Mouse (Mus musculus): Measurements from ENCODE around the gene Anapc2. TPM values are rescaled to one million over a fixed set of nuclear protein-coding genes. Genes with fewer than 3 reads are reported as not detected.

Anapc2 gene
- polyA plus RNA-seq, 1 experiment, result 89.4 TPM

- H3K79me3 ChIP-seq (ENCODE audit: low read depth), result peaks cover 8% of the 10 kb centered on the region
- TF ChIP-seq MYOG (IDR thresholded peaks at IDR 0.05; ENCODE audit: control insufficient read depth, extremely low read depth, insufficient read length), result no peak
- TF ChIP-seq FOSL1 (IDR thresholded peaks at IDR 0.05; ENCODE audit: insufficient read depth, low read length, poor library complexity, severe bottlenecking), result no peak
- TF ChIP-seq USF1 (IDR thresholded peaks at IDR 0.05; ENCODE audit: low read depth), result no peak
- TF ChIP-seq MAX (IDR thresholded peaks at IDR 0.05), result no peak
- no peak for TF ChIP-seq MYOD1 (IDR thresholded peaks at IDR 0.05; ENCODE audit: control insufficient read depth, insufficient read length, low read depth)
- no peak for TF ChIP-seq CEBPB (IDR thresholded peaks at IDR 0.05; ENCODE audit: low read depth)
- no peak for TF ChIP-seq CTCF (IDR thresholded peaks at IDR 0.05; ENCODE audit: control insufficient read depth, insufficient read depth, insufficient read length)
- peak overlapping the region; percentile 82 for H3ac ChIP-seq (ENCODE audit: control insufficient read depth, insufficient read length, low read depth)
- H3K79me2 ChIP-seq (ENCODE audit: control insufficient read depth, insufficient read depth), result peaks cover 51% of the 10 kb centered on the region
- H3K27me3 ChIP-seq (ENCODE audit: control insufficient read depth, insufficient read depth, insufficient read length), result no peaks in the 10 kb centered on the region
- H3K4me3 ChIP-seq (ENCODE audit: insufficient read depth, poor library complexity, severe bottlenecking), result peak overlapping the region; percentile 63
- peaks cover 3% of the 10 kb centered on the region for H3K36me3 ChIP-seq (ENCODE audit: control insufficient read depth, insufficient read depth)
These were observed 9.3 kb upstream of the Anapc2 start for GRCm38 (mm10) chr2:25262795-25263622.

- Histone ChIP-seq H3K27me3 (ENCODE audit: control insufficient read depth, insufficient read depth, insufficient read length) (no peaks in the 10 kb centered on the region), H3K79me2 (ENCODE audit: control insufficient read depth, insufficient read depth) (peaks cover 51% of the 10 kb centered on the region), H3K4me3 (ENCODE audit: insufficient read depth, poor library complexity, severe bottlenecking) (peak overlapping the region; percentile 63), H3K36me3 (ENCODE audit: control insufficient read depth, insufficient read depth) (peaks cover 3% of the 10 kb centered on the region), H3K79me3 (ENCODE audit: low read depth) (peaks cover 8% of the 10 kb centered on the region), H3ac (ENCODE audit: control insufficient read depth, insufficient read length, low read depth) (peak overlapping the region; percentile 82)
- TF ChIP-seq MYOD1 (IDR thresholded peaks at IDR 0.05; ENCODE audit: control insufficient read depth, insufficient read length, low read depth), result no peak
These were observed 8.5 kb upstream of the Anapc2 start for GRCm38 (mm10) chr2:25263623-25264285.

GRCm38 (mm10) chr2:25264286-25264660 is 8.0 kb upstream of the Anapc2 start:
- Histone ChIP-seq H3K36me3 (ENCODE audit: control insufficient read depth, insufficient read depth) (peaks cover 3% of the 10 kb centered on the region), H3K79me3 (ENCODE audit: low read depth) (peaks cover 8% of the 10 kb centered on the region), H3K4me3 (ENCODE audit: insufficient read depth, poor library complexity, severe bottlenecking) (no peak overlapping the region), H3ac (ENCODE audit: control insufficient read depth, insufficient read length, low read depth) (peak overlapping the region; percentile 35), H3K27me3 (ENCODE audit: control insufficient read depth, insufficient read depth, insufficient read length) (no peaks in the 10 kb centered on the region), H3K79me2 (ENCODE audit: control insufficient read depth, insufficient read depth) (peaks cover 51% of the 10 kb centered on the region)
- TF ChIP-seq MAX (IDR thresholded peaks at IDR 0.05), result no peak
- no peak for TF ChIP-seq CTCF (IDR thresholded peaks at IDR 0.05; ENCODE audit: control insufficient read depth, insufficient read depth, insufficient read length)
- TF ChIP-seq MYOG (IDR thresholded peaks at IDR 0.05; ENCODE audit: control insufficient read depth, extremely low read depth, insufficient read length), result no peak
- no peak for TF ChIP-seq MYOD1 (IDR thresholded peaks at IDR 0.05; ENCODE audit: control insufficient read depth, insufficient read length, low read depth)
- no peak for TF ChIP-seq CEBPB (IDR thresholded peaks at IDR 0.05; ENCODE audit: low read depth)
- no peak for TF ChIP-seq USF1 (IDR thresholded peaks at IDR 0.05; ENCODE audit: low read depth)
- no peak for TF ChIP-seq FOSL1 (IDR thresholded peaks at IDR 0.05; ENCODE audit: insufficient read depth, low read length, poor library complexity, severe bottlenecking)

GRCm38 (mm10) chr2:25264851-25265250 is 7.4 kb upstream of the Anapc2 start:
- H3K4me3 ChIP-seq (ENCODE audit: insufficient read depth, poor library complexity, severe bottlenecking), result no peak overlapping the region
- H3K36me3 ChIP-seq (ENCODE audit: control insufficient read depth, insufficient read depth), result peaks cover 3% of the 10 kb centered on the region
- H3K79me3 ChIP-seq (ENCODE audit: low read depth), result peaks cover 8% of the 10 kb centered on the region
- peaks cover 52% of the 10 kb centered on the region for H3K79me2 ChIP-seq (ENCODE audit: control insufficient read depth, insufficient read depth)
- H3K27me3 ChIP-seq (ENCODE audit: control insufficient read depth, insufficient read depth, insufficient read length), result no peaks in the 10 kb centered on the region
- TF ChIP-seq USF1 (IDR thresholded peaks at IDR 0.05; ENCODE audit: low read depth) (no peak), CEBPB (IDR thresholded peaks at IDR 0.05; ENCODE audit: low read depth) (no peak), MAX (IDR thresholded peaks at IDR 0.05) (no peak), MYOG (IDR thresholded peaks at IDR 0.05; ENCODE audit: control insufficient read depth, extremely low read depth, insufficient read length) (no peak), MYOD1 (IDR thresholded peaks at IDR 0.05; ENCODE audit: control insufficient read depth, insufficient read length, low read depth) (no peak), CTCF (IDR thresholded peaks at IDR 0.05; ENCODE audit: control insufficient read depth, insufficient read depth, insufficient read length) (no peak), FOSL1 (IDR thresholded peaks at IDR 0.05; ENCODE audit: insufficient read depth, low read length, poor library complexity, severe bottlenecking) (no peak)
- no peak overlapping the region for H3ac ChIP-seq (ENCODE audit: control insufficient read depth, insufficient read length, low read depth)

- no peak overlapping the region for H3K4me3 ChIP-seq (ENCODE audit: insufficient read depth, poor library complexity, severe bottlenecking)
These were observed 6.2 kb upstream of the Anapc2 start for GRCm38 (mm10) chr2:25265897-25266656.

More at GRCm38 (mm10) chr2:25265897-25266656, 6.2 kb upstream of the Anapc2 start:
- Histone ChIP-seq H3K79me2 (ENCODE audit: control insufficient read depth, insufficient read depth) (peaks cover 64% of the 10 kb centered on the region), H3K36me3 (ENCODE audit: control insufficient read depth, insufficient read depth) (peaks cover 16% of the 10 kb centered on the region), H3ac (ENCODE audit: control insufficient read depth, insufficient read length, low read depth) (peak overlapping the region; percentile 21), H3K27me3 (ENCODE audit: control insufficient read depth, insufficient read depth, insufficient read length) (no peaks in the 10 kb centered on the region), H3K79me3 (ENCODE audit: low read depth) (peaks cover 13% of the 10 kb centered on the region)
- TF ChIP-seq FOSL1 (IDR thresholded peaks at IDR 0.05; ENCODE audit: insufficient read depth, low read length, poor library complexity, severe bottlenecking), result no peak
- TF ChIP-seq MYOG (IDR thresholded peaks at IDR 0.05; ENCODE audit: control insufficient read depth, extremely low read depth, insufficient read length), result no peak
- no peak for TF ChIP-seq CTCF (IDR thresholded peaks at IDR 0.05; ENCODE audit: control insufficient read depth, insufficient read depth, insufficient read length)
- no peak for TF ChIP-seq MAX (IDR thresholded peaks at IDR 0.05)
- no peak for TF ChIP-seq MYOD1 (IDR thresholded peaks at IDR 0.05; ENCODE audit: control insufficient read depth, insufficient read length, low read depth)
- no peak for TF ChIP-seq CEBPB (IDR thresholded peaks at IDR 0.05; ENCODE audit: low read depth)
- TF ChIP-seq USF1 (IDR thresholded peaks at IDR 0.05; ENCODE audit: low read depth), result no peak
